Mouse (Mus musculus) lung, postnatal 14 days (tissue): ENCODE measurements around the gene March8.

Source experiments
- DNase-seq: peaks from one replicate; pipeline ENCODE4 v3.0.0; 2021

The March8 gene

DNA sequence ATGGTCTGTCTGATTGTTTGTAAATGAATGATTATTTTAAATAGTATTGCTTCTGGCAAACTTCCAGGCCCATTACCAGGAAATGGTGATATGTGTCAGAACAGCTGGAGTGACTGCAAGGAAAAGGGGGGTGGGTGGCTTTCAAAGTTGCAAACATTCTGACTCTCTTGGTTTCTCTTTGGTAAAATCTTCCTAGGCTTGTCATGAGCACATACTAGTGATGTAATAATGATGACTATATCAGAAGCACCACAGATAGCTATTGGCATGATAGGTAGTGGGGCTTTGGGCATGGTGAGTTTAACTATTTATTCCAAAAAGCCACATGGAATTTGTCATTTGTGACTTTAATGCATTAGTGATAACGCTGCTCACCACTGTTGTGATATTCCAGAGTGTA lies 36.3 kb downstream of the March8 start:
- DNase-seq, result no peak

- no peak for DNase-seq
Observed at GRCm38 (mm10) chr6:116374618-116375017, 36.8 kb downstream of the March8 start.

- DNase-seq, result no peak
Observed at GRCm38 (mm10) chr6:116378892-116379291, 41.1 kb downstream of the March8 start.

DNA sequence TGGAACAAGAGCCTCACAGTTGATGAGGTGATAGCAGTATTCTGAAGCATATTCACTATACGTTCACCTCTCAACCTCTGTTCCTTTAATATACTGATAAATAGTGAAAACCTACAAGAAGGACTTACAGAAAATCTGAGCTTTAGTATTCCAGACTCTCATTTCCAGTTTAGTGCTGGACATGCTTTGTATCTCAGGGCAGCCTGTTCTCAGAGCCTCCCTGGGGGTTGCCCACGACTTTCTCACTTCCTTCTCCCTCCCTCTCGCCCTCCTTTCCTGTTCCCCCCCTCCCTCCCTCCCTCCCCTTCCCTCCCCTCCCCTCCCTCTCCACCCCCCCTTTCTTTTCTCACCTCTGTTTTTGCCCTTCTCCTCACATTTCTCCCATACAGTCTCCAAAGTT lies 42.3 kb downstream of the March8 start:
- no peak for DNase-seq

DNA sequence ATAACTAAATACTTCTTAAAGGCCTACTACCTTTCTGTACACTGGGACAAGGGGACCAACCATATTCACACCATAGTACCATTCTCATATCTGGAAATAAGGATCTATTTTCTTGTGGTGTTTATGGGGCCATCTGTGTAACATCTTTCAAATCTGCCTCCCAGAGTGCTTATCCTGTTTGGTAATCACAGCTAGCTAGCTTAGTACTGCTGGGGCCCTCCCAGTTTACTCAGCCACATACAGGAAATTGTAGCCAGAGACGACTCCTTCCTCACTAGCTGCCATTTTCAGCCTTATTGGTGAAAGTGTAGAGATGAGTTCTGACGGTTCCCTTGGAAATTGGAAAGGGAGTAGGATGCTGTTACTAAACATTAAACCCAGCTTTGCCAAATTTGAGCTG lies 43.8 kb downstream of the March8 start:
- DNase-seq, result no peak

DNA sequence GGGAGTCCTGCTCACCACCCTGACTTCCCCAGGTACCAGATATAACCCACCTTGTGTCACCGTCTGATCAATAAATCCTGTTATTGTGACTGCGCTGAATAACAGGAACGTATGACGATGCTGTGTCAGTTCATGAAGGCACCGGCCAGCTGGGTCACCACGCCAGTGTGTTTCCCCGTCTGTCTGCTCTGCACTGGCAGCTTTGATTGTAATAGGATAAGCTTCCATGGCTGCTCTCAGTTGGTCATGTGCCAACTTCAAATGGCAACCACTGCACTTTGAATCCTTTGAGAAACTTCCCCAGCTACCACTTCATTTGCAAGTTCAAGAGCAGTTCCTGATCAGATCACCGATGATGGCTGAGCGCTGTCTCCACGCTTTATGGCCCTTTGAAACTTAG lies 45.8 kb downstream of the March8 start:
- no peak for DNase-seq

- DNase-seq, result no peak
Observed at GRCm38 (mm10) chr6:116385194-116386044, 47.6 kb downstream of the March8 start.

DNA sequence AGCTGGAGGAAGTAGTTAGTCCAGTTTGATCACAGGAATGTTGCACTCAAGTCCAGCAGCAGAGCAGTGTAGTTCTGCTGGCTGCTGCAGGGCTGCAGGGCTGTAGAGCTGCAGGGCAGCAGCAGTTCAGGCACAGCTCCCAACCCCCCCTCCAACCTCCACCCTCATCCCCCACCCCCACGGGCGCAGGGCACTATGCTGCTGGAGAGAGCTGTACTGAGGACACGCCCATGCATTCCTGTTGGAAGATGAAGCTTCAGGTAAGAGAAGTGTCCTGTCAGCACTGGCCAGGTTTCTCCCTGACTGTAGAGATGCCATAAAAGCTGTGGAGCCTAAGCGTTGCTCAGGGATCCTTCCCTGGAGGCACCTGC lies 48.2 kb downstream of the March8 start:
- DNase-seq, result no peak

GRCm38 (mm10) chr6:116386506-116386905 lies 48.7 kb downstream of the March8 start:
- no peak for DNase-seq

DNA sequence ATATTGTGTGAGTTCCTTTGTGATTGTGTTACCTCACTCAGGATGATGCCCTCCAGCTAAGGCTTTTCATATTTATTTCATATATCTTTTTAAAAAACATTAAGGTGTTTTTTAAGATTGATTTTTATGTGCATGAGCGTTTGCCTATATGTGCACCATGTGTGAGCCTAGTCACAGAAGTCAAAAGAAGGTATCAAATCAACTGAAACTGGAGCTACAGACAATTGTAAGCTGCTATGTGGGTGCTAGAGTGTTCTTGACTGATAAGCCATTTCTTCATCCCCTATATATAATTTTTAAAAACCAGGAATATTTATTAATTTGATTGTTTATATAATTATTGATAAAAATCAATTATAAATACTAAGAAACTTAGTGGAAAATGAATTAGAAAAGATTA lies 50.2 kb downstream of the March8 start:
- no peak for DNase-seq

DNA sequence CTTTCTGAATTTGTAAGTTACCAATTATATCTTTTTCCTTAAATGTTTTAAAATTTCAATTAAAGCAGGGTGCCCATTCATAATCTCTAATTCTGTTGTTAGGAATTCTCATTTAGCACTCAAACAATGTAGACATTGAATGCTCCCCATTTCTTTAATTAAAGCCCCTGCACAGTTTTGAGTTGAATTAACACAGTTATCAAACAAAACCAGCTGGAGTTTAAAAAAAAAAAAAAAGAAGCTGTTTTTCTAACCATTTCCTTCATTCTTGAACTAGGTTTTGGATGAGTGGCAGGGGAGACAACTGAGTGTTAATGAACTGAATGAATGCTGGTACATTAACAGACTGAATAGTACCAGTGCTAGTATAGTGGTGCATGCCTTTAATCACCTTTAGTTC lies 51.7 kb downstream of the March8 start:
- DNase-seq, result no peak

DNA sequence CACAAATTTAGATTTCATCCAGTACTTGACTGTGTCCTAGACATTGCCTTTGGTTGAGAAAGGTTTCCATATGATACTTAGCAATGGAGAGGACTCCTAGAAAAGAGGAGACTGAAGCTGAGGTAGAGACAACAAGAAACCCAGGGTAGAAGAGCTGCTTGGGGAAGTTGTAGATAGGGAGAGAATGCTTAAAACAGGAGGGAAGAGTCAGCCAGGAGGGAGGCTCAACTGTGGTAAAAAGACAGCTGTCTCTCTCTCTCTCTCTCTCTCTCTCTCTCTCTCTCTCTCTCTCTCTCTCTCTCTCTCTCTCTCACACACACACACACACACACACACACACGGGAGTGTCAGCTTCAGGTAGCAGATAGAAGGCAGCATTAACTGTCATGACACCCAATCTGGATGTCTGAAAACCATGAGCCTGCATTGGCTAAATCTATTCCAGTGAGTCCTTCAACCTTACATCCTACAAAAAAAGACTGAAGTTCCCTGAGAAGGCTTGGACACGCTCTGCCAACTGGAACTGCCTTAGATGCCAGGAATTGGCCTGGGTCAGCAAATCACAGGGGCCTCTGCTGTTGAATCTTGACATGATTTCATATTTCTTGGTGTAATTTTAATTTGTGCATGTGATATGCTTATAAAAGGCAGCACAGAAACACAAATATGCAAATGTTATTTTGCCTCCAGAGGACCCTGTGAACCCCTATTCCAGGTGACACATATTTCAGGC lies 57.3 kb downstream of the March8 start:
- DNase-seq, result no peak

GRCm38 (mm10) chr6:116397621-116398020 lies 59.8 kb downstream of the March8 start:
- no peak for DNase-seq

- DNase-seq, result no peak
Observed at GRCm38 (mm10) chr6:116398136-116398535, 60.3 kb downstream of the March8 start.

- DNase-seq, result no peak
Observed at GRCm38 (mm10) chr6:116401746-116402423, 64.1 kb downstream of the March8 start.

DNA sequence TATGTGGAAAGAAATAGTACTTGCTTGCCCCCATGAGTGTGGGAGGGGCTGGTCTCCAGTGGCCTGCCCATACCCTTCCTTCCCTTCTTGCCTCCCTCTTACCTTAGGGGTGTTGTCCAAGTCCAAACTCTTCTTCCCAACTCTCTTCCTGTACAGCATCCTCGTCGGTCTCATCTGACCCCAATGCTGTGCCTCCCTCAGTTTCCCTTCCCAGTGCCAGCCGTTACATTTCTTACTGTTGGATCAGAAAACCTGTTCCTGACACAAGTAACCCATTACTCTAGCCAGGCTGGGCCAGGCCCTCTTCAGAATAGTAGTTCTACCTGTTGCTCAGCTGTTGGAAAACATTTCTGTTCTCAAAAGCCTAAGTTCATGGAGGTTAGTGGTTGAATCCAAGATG lies 64.6 kb downstream of the March8 start:
- no peak for DNase-seq

GRCm38 (mm10) chr6:116405243-116405642 lies 67.4 kb downstream of the March8 start:
- DNase-seq, result no peak

GRCm38 (mm10) chr6:116405715-116406114 lies 67.9 kb downstream of the March8 start:
- no peak for DNase-seq

DNA sequence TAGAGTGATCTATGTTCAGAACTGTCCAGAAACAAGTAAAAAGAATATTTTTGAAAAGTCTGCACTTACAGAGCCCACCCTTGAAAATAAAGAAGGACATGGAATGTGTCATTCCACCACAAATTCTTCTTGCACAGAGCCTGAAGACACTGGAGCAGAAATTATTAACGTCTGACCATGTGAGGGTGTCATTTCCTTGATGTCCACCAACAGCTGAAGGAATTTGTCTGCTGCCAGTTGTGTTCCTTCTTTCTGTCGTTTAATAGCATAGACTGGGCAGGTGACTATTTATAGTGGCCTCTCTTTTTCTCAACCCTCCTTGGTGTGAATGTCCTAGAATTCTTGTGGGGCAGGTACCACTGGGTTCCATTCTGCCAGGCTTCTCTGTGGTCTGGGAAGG lies 68.3 kb downstream of the March8 start:
- no peak for DNase-seq

DNA sequence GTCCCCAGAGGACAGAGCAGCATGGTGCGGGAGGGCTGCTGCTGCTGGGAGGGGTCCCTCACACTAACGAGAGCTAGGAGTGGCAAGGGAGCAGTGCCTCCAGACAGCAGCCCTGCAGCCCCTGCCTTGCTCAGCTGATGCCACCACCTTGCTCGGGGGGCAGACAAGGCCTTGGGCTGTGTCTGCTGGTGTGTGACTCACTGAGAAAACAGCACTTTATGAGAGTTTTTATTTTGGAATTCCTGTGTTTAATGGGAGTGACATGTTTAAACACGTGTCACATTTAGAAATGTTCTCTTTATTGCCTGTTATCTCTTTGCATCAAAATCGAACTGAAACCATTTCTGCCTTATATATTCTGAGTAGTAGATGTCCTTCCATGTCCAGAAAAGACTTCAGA lies 68.9 kb downstream of the March8 start:
- no peak for DNase-seq

- DNase-seq, result no peak
Observed at GRCm38 (mm10) chr6:116407216-116407615, 69.4 kb downstream of the March8 start.

- no peak for DNase-seq
Observed at GRCm38 (mm10) chr6:116407956-116408657, 70.3 kb downstream of the March8 start.

DNA sequence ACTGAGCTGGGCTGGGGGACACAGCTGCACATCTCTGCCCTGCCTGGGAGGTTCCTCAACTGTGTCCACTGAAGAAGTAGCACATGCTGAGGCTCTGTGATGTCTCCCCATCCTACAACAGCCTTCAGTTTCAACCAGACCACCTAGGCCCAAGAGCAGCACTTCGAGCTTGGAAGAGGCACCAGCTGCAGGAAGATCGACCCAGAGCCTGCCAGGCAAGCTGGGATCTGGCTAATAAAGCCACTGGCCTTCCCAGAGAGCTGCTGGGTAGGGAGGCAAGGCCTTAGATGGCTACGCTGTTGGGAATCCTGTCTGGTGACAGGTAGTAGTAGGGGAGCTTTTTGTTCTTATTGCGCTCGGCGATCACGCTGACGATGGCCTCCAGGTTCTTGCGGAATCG lies 72.6 kb downstream of the March8 start:
- no peak for DNase-seq
